Mouse (Mus musculus): ENCODE results near the gene Prkn.

GRCm38 (mm10) chr17:12102326-12102725, 1262.1 kb downstream of the Prkn start:
- TF ChIP-seq POLR2A (IDR thresholded peaks at IDR 0.05; ENCODE audit: borderline replicate concordance, extremely low read depth, low read depth, low read length) (no peak), CTCF (IDR thresholded peaks at IDR 0.05; ENCODE audit: insufficient read depth, low read length) (no peak)

Data from lung, adult 2 months (tissue).